Mouse (Mus musculus) embryonic facial prominence, embryonic 12.5 days (tissue): Measurements from ENCODE around the gene Calm5. TPM values are rescaled to one million over a fixed set of nuclear protein-coding genes. Genes with fewer than 3 reads are reported as not detected.
"Not testable (repeated sequence)": the region's sequence is repeated elsewhere in the genome, so short reads cannot be mapped to it uniquely, and the experiment has no call there.

Experiments used
- ATAC-seq: fragments of 200-750 bp; cut with Nextera tagmentation; 2 replicates; pipeline ENCODE4 v1.8.0; 2017; ENCODE audit not compliant: insufficient number of reproducible peaks, insufficient read depth, low FRiP score, low TSS enrichment
- H3K27ac ChIP-seq: fragments of 300-500 bp; sonication (generic); 2 replicates; pipeline ENCODE4 v1.5.1; 2016; ENCODE audit warnings: mild to moderate bottlenecking
- H3K27me3 ChIP-seq: fragments of 300-500 bp; sonication (generic); 2 replicates; pipeline ENCODE4 v1.6.1; 2016; ENCODE audit warnings: mild to moderate bottlenecking, moderate library complexity
- H3K36me3 ChIP-seq: fragments of 300-500 bp; sonication (generic); 2 replicates; pipeline ENCODE4 v1.6.1; 2016; ENCODE audit warnings: mild to moderate bottlenecking
- H3K4me1 ChIP-seq: fragments of 300-500 bp; sonication (generic); 2 replicates; pipeline ENCODE4 v1.6.1; 2016
- H3K4me2 ChIP-seq: fragments of 300-500 bp; sonication (generic); replicated peaks from 2 replicates; pipeline ENCODE4 v1.6.1; 2016; ENCODE audit warnings: mild to moderate bottlenecking, moderate library complexity
- H3K4me3 ChIP-seq: fragments of 300-500 bp; sonication (generic); 2 replicates; pipeline ENCODE4 v1.5.1; 2016; ENCODE audit warnings: mild to moderate bottlenecking
- H3K9ac ChIP-seq: fragments of 300-500 bp; sonication (generic); 2 replicates; pipeline ENCODE4 v1.6.1; 2016; ENCODE audit warnings: mild to moderate bottlenecking, moderate library complexity
- H3K9me3 ChIP-seq: fragments of 300-500 bp; sonication (generic); 2 replicates; pipeline ENCODE4 v1.6.1; 2016; ENCODE audit warnings: mild to moderate bottlenecking, moderate library complexity
- WGBS: fragments of 180-500 bp; shearing (Covaris S2); methylation state at CpG from one replicate; pipeline ENCODE4 v1.1.7; 2016; 5-methylcytosine and 5-hydroxymethylcytosine counted together
- polyA plus RNA-seq: library from polyadenylated mRNA; unstranded; fragments of >200 nt; fragmentation: Nextera tagmentation; extraction: Ambion mirVana; gene quantifications from 2 replicates; pipeline ENCODE4 v1.2.1, GENCODE M21; 2016

Gene Calm5
- polyA plus RNA-seq, result not detected in 2 replicates

GRCm38 (mm10) chr13:3853648-3854333, at the start of gene Calm5:
Gene Calm5, plus strand, starts transcription at chr13:3854173.
- H3K4me2 ChIP-seq, H3K9ac ChIP-seq, H3K27ac ChIP-seq, ATAC-seq, H3K4me1 ChIP-seq, H3K4me3 ChIP-seq, H3K9me3 ChIP-seq, H3K27me3 ChIP-seq, H3K36me3 ChIP-seq: not testable (repeated sequence)
- 90% methylated on average over 3 of the region's 3 CpGs for WGBS

- Histone ChIP-seq H3K36me3 (no peaks in the 10 kb centered on the region), H3K9ac (no peak within 1 kb of the TSS), H3K4me2 (no peak within 1 kb of the TSS), H3K4me1 (0 out of 2 replicates have a peak, but pooled peaks cover 4% of the 10 kb centered on the region), H3K9me3 (no peaks in the 10 kb centered on the region), H3K27ac (no peak within 1 kb of the TSS), H3K4me3 (no peak within 1 kb of the TSS), H3K27me3 (no peaks in the 10 kb centered on the region)
- 80% methylated on average over 13 of the region's 13 CpGs for WGBS
- no peak for ATAC-seq
Observed at GRCm38 (mm10) chr13:3804186-3804585, 49.8 kb upstream of the Calm5 start, which contains the start of gene Calml3. Gene Calml3, minus strand, starts transcription at chr13:3804316.

DNA sequence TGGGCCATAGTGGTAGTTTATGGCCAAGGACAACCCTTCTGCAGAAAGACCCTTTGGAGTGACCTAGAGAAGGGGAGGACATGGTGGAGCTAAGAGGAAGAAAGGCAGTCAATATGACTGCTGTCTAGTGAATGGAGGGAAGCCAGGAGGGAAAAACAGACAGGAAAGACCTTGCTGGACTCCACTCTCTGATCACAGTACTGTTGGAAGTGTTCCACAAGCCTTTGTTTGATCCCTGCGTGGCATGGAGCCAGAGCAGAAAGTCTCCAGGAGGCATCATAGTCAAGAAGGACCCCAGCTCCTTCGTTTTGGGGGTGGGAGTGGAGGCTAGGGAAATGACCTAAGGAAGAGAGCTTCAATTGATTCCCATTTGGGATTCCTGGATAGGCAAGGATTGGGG, 48.8 kb upstream of the Calm5 start:
- no peak overlapping the region for H3K9ac ChIP-seq
- ATAC-seq, result no peak
- H3K4me2 ChIP-seq, result no peak overlapping the region
- no peak overlapping the region for H3K27ac ChIP-seq
- no peaks in the 10 kb centered on the region for H3K9me3 ChIP-seq
- H3K27me3 ChIP-seq, result no peaks in the 10 kb centered on the region
- H3K4me3 ChIP-seq, result no peak overlapping the region
- no peaks in the 10 kb centered on the region for H3K36me3 ChIP-seq
- 70% methylated on average over 2 of the region's 2 CpGs for WGBS
- H3K4me1 ChIP-seq, result no peaks in the 10 kb centered on the region

- WGBS, result 81% methylated on average over 5 of the region's 5 CpGs
- no peaks in the 10 kb centered on the region for H3K4me1 ChIP-seq
- ATAC-seq, result no peak
- H3K9me3 ChIP-seq, result no peaks in the 10 kb centered on the region
- H3K27me3 ChIP-seq, result no peaks in the 10 kb centered on the region
- H3K36me3 ChIP-seq, result no peaks in the 10 kb centered on the region
- H3K4me2 ChIP-seq, result no peak overlapping the region
- H3K4me3 ChIP-seq, result no peak overlapping the region
- H3K9ac ChIP-seq, result no peak overlapping the region
- H3K27ac ChIP-seq, result no peak overlapping the region
Observed at GRCm38 (mm10) chr13:3805638-3806037, 48.3 kb upstream of the Calm5 start.

GRCm38 (mm10) chr13:3807131-3807827, 46.7 kb upstream of the Calm5 start:
- 60% methylated on average over 7 of the region's 7 CpGs for WGBS
- no peak overlapping the region for H3K27ac ChIP-seq
- no peak overlapping the region for H3K4me3 ChIP-seq
- no peak overlapping the region for H3K4me2 ChIP-seq
- no peaks in the 10 kb centered on the region for H3K27me3 ChIP-seq
- no peaks in the 10 kb centered on the region for H3K36me3 ChIP-seq
- H3K4me1 ChIP-seq, result no peaks in the 10 kb centered on the region
- H3K9me3 ChIP-seq, result no peaks in the 10 kb centered on the region
- no peak overlapping the region for H3K9ac ChIP-seq
- no peak for ATAC-seq

GRCm38 (mm10) chr13:3818012-3818739, 35.8 kb upstream of the Calm5 start:
- H3K36me3 ChIP-seq, result no peaks in the 10 kb centered on the region
- H3K27ac ChIP-seq, result no peak overlapping the region
- no peak overlapping the region for H3K9ac ChIP-seq
- no peaks in the 10 kb centered on the region for H3K9me3 ChIP-seq
- ATAC-seq, result no peak
- no peaks in the 10 kb centered on the region for H3K27me3 ChIP-seq
- no peaks in the 10 kb centered on the region for H3K4me1 ChIP-seq
- no peak overlapping the region for H3K4me3 ChIP-seq
- H3K4me2 ChIP-seq, result no peak overlapping the region
- WGBS, result 74% methylated on average over 5 of the region's 5 CpGs

- H3K27me3 ChIP-seq, result no peaks in the 10 kb centered on the region
- H3K27ac ChIP-seq, result no peak overlapping the region
- ATAC-seq, result no peak
- 85% methylated on average over 2 of the region's 2 CpGs for WGBS
- no peak overlapping the region for H3K4me3 ChIP-seq
- H3K36me3 ChIP-seq, result no peaks in the 10 kb centered on the region
- no peak overlapping the region for H3K4me2 ChIP-seq
- H3K9ac ChIP-seq, result no peak overlapping the region
- H3K9me3 ChIP-seq, result no peaks in the 10 kb centered on the region
- no peaks in the 10 kb centered on the region for H3K4me1 ChIP-seq
Observed at GRCm38 (mm10) chr13:3818740-3819076, 35.3 kb upstream of the Calm5 start.

DNA sequence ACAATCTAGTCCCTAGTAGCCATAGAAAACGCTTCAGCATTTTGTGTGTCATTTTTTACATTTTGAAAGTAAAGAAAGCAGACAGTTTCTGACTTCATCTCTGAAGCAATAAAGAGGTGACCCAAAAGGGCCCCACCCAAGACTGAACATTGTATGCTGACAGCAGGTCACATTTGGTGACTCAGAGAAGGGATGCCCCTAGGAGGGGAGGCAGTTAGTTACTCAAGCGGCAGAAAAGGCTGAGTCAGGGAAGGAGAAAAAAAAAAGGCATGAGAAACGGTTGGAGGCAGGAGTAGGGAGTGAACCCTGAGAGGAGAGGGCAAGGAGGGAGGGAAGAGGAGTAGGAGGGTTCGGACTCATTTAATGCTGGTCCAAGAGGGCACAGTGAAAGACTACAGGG, 31.9 kb upstream of the Calm5 start:
- 54% methylated on average over 4 of the region's 4 CpGs for WGBS
- Histone ChIP-seq H3K27me3 (no peaks in the 10 kb centered on the region), H3K9me3 (no peaks in the 10 kb centered on the region), H3K27ac (no peak overlapping the region), H3K36me3 (no peaks in the 10 kb centered on the region), H3K4me2 (no peak overlapping the region), H3K9ac (no peak overlapping the region), H3K4me3 (no peak overlapping the region), H3K4me1 (no peaks in the 10 kb centered on the region)
- ATAC-seq, result no peak

- Histone ChIP-seq H3K36me3 (no peaks in the 10 kb centered on the region), H3K9ac (no peak overlapping the region), H3K4me2 (no peak overlapping the region), H3K27me3 (no peaks in the 10 kb centered on the region), H3K27ac (no peak overlapping the region), H3K4me3 (no peak overlapping the region), H3K4me1 (no peaks in the 10 kb centered on the region), H3K9me3 (no peaks in the 10 kb centered on the region)
- ATAC-seq, result no peak
Observed at GRCm38 (mm10) chr13:3825726-3826125, 28.2 kb upstream of the Calm5 start.

- Histone ChIP-seq H3K4me1 (no peaks in the 10 kb centered on the region), H3K27me3 (no peaks in the 10 kb centered on the region), H3K4me2 (no peak overlapping the region), H3K27ac (no peak overlapping the region), H3K9ac (no peak overlapping the region), H3K9me3 (no peaks in the 10 kb centered on the region), H3K4me3 (no peak overlapping the region), H3K36me3 (no peaks in the 10 kb centered on the region)
- 84% methylated on average over 5 of the region's 5 CpGs for WGBS
- ATAC-seq, result no peak
Observed at GRCm38 (mm10) chr13:3831546-3831945, 22.4 kb upstream of the Calm5 start.

GRCm38 (mm10) chr13:3831994-3832393, 22.0 kb upstream of the Calm5 start:
- no peak overlapping the region for H3K27ac ChIP-seq
- no peaks in the 10 kb centered on the region for H3K4me1 ChIP-seq
- H3K9me3 ChIP-seq, result no peaks in the 10 kb centered on the region
- no peak overlapping the region for H3K4me3 ChIP-seq
- H3K36me3 ChIP-seq, result no peaks in the 10 kb centered on the region
- no peak overlapping the region for H3K4me2 ChIP-seq
- H3K27me3 ChIP-seq, result no peaks in the 10 kb centered on the region
- WGBS, result 74% methylated on average over 1 of the region's 1 CpGs
- no peak for ATAC-seq
- no peak overlapping the region for H3K9ac ChIP-seq

GRCm38 (mm10) chr13:3832450-3832849, 21.5 kb upstream of the Calm5 start:
- Histone ChIP-seq H3K9ac (no peak overlapping the region), H3K4me2 (no peak overlapping the region), H3K27ac (no peak overlapping the region), H3K4me1 (no peaks in the 10 kb centered on the region), H3K27me3 (no peaks in the 10 kb centered on the region), H3K36me3 (no peaks in the 10 kb centered on the region), H3K4me3 (no peak overlapping the region), H3K9me3 (no peaks in the 10 kb centered on the region)
- ATAC-seq, result no peak
- 55% methylated on average over 2 of the region's 2 CpGs for WGBS
